Mouse (Mus musculus) CD4-positive naive resting alpha-beta T cell, adult 57 days (primary cell): ENCODE data around the gene Sept12. TPM values are rescaled to one million over a fixed set of nuclear protein-coding genes. Genes with fewer than 3 reads are reported as not detected.

Experiments used
- total RNA-seq: library from RNA; stranded (reverse); gene quantifications from one replicate; pipeline ENCODE4 v1.2.4, GENCODE M21; 2023

Gene Sept12
- total RNA-seq = not detected

DNA sequence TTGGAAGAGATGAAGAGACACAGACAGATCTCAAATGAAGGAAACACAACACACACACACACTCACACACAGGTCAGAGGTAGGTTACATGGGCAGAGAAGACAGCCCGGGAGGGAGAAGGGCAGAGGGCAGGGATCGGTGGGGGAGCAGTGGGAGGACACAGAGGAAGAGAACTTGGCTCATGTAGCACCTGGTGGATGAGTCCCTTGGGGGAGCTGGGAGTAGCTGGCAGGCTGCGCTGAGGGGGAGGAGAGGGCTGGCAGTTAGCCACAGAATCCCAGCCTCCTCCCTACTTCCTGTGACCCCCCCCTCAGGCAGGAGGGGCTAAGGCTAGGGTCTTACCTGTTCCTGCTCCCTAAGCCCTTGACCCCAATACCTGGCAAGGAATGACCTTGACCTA lies at the start of gene Sept12:
Gene Sept12 (minus strand): TSS at position 300 of the 400 bp plus-strand sequence.

DNA sequence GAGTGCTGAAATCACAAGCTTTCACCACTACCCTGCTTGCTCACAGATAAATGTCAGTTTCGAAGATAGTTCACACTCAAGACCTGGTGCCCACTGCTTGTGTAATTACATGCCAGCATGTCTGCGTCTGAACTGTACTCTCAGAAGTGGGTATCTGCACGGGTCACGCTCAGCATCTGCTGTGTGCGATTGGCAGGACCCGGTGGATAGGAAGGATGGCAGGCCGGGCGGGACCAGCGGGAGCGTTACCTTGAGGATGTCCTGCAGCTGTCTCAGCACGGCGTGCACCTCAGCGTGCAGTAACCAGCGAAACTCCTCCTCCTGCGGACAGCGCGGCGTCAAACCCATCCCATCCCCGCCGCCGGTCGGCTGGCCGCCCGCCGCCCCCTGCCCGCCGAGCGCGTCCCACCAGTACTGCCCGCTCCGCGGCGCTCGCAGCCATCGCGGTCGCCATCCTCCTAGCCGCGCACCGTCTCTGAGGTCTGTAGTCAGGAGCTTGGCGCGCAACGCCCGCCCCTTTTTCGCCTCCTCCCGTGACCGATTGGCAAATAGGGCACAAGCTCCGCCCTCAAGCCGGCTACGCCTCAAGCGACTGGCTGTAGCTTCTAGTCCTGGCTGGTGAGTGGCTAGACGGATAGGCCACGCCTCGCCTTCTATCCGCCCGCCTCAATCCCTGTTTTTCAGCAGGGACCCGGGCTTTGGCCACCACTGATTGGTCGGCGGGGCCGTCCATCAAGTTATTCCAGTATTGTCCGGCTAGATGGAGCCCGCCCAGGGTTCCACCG lies 15.6 kb upstream of the Sept12 start, which contains the start of gene Rogdi:
Gene Rogdi (minus strand): TSS at position 500 of the 785 bp plus-strand sequence.

DNA sequence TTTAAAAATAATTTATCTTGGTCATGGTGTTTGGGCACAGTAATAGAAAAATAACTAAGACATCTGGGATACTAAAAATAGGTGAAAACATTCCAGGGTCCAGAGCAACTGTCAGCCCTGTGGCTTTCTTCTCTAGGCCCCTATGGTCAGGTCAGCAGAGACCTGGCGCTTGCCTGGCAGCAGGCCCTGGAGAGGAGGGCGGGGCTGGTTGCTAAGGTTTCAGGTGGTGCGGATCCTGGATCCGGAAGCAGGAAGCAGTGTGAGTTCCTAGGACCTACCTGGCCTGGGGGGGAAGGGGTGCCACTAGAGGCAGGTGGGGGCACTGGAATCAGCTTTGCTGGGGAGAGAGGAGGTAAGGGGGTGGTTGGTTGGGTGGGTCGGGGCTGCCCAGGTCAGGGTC lies 9.4 kb upstream of the Sept12 start, which contains the start of gene Smim22:
Gene Smim22 (plus strand): TSS at position 222 of the 400 bp plus-strand sequence.

DNA sequence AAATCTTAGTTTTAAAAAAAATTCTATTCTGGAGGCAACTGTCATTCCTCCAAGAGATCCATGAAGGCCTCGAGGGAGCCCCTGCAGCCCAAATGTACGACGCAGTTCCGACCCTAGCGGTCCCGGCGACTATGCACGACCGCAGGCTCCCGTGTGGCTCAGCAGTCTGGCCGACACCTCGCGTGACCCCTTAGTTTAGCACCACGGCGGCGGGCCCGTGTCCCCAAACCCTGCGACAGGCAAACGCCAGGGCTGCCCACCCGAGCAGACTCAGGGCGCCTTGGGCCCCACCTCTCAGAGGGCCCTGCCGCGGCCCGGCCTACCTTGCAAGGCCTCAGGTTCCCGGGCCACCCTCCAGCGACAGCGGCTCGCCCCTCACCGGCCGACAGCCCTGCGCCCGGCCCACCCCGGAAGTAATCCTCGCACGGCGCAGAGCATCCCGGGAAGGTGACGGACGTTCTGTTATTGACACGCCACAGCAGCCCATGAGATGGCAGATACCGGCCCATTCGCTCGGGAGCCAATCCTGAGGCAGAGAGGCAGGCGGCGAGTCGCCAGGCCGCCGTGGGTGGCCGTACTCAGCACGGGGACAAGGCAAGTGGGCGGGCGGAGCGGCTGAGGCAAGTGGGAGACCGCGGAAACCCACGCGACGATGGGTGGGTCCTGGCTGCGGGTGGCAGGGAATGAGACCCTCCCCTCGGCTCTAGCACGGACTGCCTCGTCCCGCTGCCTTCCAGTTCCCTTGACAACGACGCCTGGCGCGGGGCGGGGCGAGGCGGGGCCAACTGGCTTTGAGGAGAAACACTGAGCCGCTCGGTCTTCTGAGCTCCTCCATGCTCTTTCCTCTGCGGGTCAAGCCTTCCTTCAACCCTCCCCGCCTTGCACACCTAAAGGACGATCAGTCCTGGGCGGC lies 33.6 kb downstream of the Sept12 start, which contains the start of gene Anks3:
Gene Anks3 (minus strand): TSS at position 409 of the 913 bp plus-strand sequence.

DNA sequence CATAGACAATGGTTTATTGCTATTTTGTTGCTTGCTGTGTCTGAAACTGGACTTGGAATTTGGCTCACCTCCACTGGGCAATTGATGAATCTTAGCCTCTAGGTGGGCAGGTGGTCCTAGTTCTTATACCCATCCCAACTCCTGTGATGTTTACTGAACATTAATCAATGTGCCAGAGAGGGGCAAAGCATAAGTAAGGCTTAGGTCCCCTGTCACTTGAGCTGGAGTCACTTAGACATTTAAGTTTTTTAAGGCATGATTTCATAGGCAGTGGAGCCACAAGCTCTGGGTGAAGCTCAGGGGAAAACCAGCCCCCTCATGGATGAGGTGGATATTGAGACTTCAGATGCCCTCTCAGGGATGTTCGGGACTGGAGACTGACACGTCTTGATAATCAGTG lies 59.2 kb downstream of the Sept12 start, which contains the start of gene Nudt16l1:
Gene Nudt16l1 (plus strand): TSS at position 301 of the 400 bp plus-strand sequence.

Other genes starting within 250 kb of the Sept12 start
- 47.1 TPM for gene Cdip1, start 207.6 kb downstream of the Sept12 start, total RNA-seq
- not detected for gene 4930562C15Rik, start 162.4 kb downstream of the Sept12 start, total RNA-seq
- 160 TPM for gene Ubald1, start 117.5 kb downstream of the Sept12 start, total RNA-seq
- gene Mgrn1, start 111.6 kb downstream of the Sept12 start, total RNA-seq = 76.2 TPM
- 48.4 TPM for gene Nudt16l1, start 59.1 kb downstream of the Sept12 start, total RNA-seq
- gene Anks3, start 33.6 kb downstream of the Sept12 start, total RNA-seq = 63.4 TPM
- gene Smim22, start 9.4 kb upstream of the Sept12 start, total RNA-seq = not detected
- gene Rogdi, start 15.7 kb upstream of the Sept12 start, total RNA-seq = 18.5 TPM
- gene Glyr1, start 52.0 kb upstream of the Sept12 start, total RNA-seq = 113 TPM
- gene Ubn1, start 52.2 kb upstream of the Sept12 start, total RNA-seq = 120 TPM
- 1.2 TPM for gene Ppl, start 134.6 kb upstream of the Sept12 start, total RNA-seq
- gene Sec14l5, start 149.3 kb upstream of the Sept12 start, total RNA-seq = not detected
- gene Nagpa, start 206.2 kb upstream of the Sept12 start, total RNA-seq = 25.3 TPM
- gene AU021092, start 224.4 kb upstream of the Sept12 start, total RNA-seq = 0.41 TPM
- gene Alg1, start 235.8 kb upstream of the Sept12 start, total RNA-seq = 33.2 TPM